Mouse (Mus musculus) small intestine, adult 2 months (tissue): ENCODE data around the gene Tecpr2.

Experiments
- CTCF ChIP-seq: fragments of 200-500 bp; IDR thresholded peaks from 2 replicates; pipeline ENCODE4 v1.5.1; 2012; ENCODE audit warnings: low read depth, mild to moderate bottlenecking, control low read depth, inconsistent platforms, low read length, moderate library complexity, mixed read lengths; ENCODE audit not compliant: insufficient replicate concordance, insufficient read length; ENCODE audit errors: extremely low read depth
- POLR2A ChIP-seq: fragments of 200-500 bp; IDR thresholded peaks from 2 replicates; pipeline ENCODE4 v1.6.1; 2012; ENCODE audit warnings: low read depth, mild to moderate bottlenecking, control low read depth, inconsistent platforms, low read length, moderate library complexity

GRCm38 (mm10) chr12:111008500-111009490 lies 119.7 kb downstream of the Tecpr2 start:
- TF ChIP-seq CTCF (no peak), POLR2A (no peak; the same call in 1 of the 2 replicates)
